16 mouse cellular contexts compared by ENCODE assay signal in the genomic region with DNA sequence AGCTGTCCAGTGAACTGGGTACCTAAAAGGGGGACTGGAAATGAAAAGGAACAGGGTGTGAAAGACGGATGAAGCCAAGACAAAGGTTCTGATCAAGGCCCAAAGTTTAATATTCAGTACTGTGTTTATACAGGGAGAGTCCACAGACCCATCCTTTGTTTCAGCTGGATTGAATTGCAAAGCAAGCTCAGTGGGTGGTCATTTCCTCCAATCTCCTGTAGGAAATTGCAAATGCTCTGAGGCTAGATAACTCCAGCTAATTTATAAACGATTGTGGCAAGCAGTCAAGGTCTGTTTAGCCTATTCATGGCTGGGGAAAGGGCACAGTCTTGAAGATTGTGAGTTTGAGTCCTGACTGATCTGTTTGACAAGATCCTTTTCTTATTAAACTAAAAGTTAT.
"Had no signal": no experiment of that assay in that cellular context is flagged by ENCODE, and none has a peak within 500 bp of the region (broad histone marks: within the 10 kb centered on the region; RNA-seq: fewer than 3 reads in every experiment).

No protein-coding gene starts in this region.

- H3K9me3 ChIP-seq: kidney, embryonic 15.5 days; liver, embryonic 13.5 days; midbrain, embryonic 10.5 days; stomach, embryonic 15.5 days had no signal

- H3K4me1 ChIP-seq: kidney, embryonic 15.5 days; liver, embryonic 13.5 days; megakaryocyte, embryonic 14.5 days; stomach, embryonic 15.5 days had no signal

- H3K4me3 ChIP-seq: kidney, embryonic 15.5 days; left cerebral cortex, adult 2 months; liver, embryonic 13.5 days; megakaryocyte, embryonic 14.5 days; midbrain, embryonic 10.5 days; stomach, embryonic 15.5 days had no signal

- H3K9ac ChIP-seq: kidney, embryonic 15.5 days; liver, embryonic 13.5 days; stomach, embryonic 15.5 days had no signal

- H3K27ac ChIP-seq: kidney, embryonic 15.5 days; left cerebral cortex, adult 2 months; liver, embryonic 13.5 days; midbrain, embryonic 10.5 days; stomach, embryonic 15.5 days had no signal

- H3K4me2 ChIP-seq: kidney, embryonic 15.5 days; liver, embryonic 13.5 days; stomach, embryonic 15.5 days had no signal

- H3K36me3 ChIP-seq: kidney, embryonic 15.5 days; liver, embryonic 13.5 days; midbrain, embryonic 10.5 days; stomach, embryonic 15.5 days had no signal

- H3K27me3 ChIP-seq: kidney, embryonic 15.5 days; liver, embryonic 13.5 days; megakaryocyte, embryonic 14.5 days; stomach, embryonic 15.5 days had no signal

- DNase-seq: kidney, adult 8-10 months; kidney, postnatal 10 days; kidney, postnatal 36 days; layer of hippocampus, postnatal 36 days; liver, embryonic 13.5 days; lung, adult 2 months; lung, postnatal 10 days; lung, postnatal 36 days; right cerebral cortex, postnatal 25 days; spleen, adult 18-20 months; thymus, postnatal 25 days had no signal
